Comparison of ENCODE assay signal across 10 mouse cellular contexts in genomic region chr15:81774505-81775171, GRCm38 (mm10). TPM values are rescaled to one million over a fixed set of nuclear protein-coding genes. Genes with fewer than 3 reads are reported as not detected.
A peak's percentile ranks its signal among the peaks of the same experiment; 100 is the strongest.
DNase-seq lines count a peak whose midpoint lies in the region; ATAC-seq and TF ChIP-seq lines count a peak whose summit lies in the region.
"Had no signal": no experiment of that assay in that cellular context is flagged by ENCODE, and none has a peak within 500 bp of the region (broad histone marks: within the 10 kb centered on the region; RNA-seq: fewer than 3 reads in every experiment).

No protein-coding gene starts in this region.

- H3K4me1 ChIP-seq in heart, adult 2 months (ENCODE audit: control insufficient read depth, insufficient read depth, low read length), result peaks cover 1% of the 10 kb centered on the region
- H3K4me1 ChIP-seq in heart, embryonic 11.5 days (ENCODE audit: control insufficient read depth, insufficient read depth, low read length), result no peaks in the 10 kb centered on the region
- 0 out of 2 replicates have a peak, but pooled peaks cover 3% of the 10 kb centered on the region for H3K4me1 ChIP-seq in brown adipose tissue, adult 24 weeks (ENCODE audit: control insufficient read depth, insufficient read depth, insufficient read length, low read length)
- no peaks in the 10 kb centered on the region for H3K4me1 ChIP-seq in hindbrain, embryonic 11.5 days (replicated peaks; ENCODE audit: control insufficient read depth, insufficient read depth, low read length)
- no peaks in the 10 kb centered on the region for H3K4me1 ChIP-seq in forebrain, embryonic 12.5 days
- H3K4me1 ChIP-seq in midbrain, embryonic 16.5 days (ENCODE audit: control insufficient read depth, insufficient read depth, low read length), result no peaks in the 10 kb centered on the region
- H3K4me1 ChIP-seq: lung, embryonic 15.5 days; midbrain, embryonic 13.5 days had no signal

- DNase-seq in heart, adult 2 months, result peak; percentile 56 to 76
- peak; percentile 86 to 92 for DNase-seq in adrenal gland, adult (ENCODE audit: inconsistent age in 2 of 2, low spot score in 1 of 2)
- DNase-seq in heart, postnatal 4 days, result peak; percentile 45
- DNase-seq in hindbrain, embryonic 11.5 days (ENCODE audit: low spot score), result no peak

- intact Hi-C loops in heart, adult 2 months (cut with DNase I), result no loop called here

- H3K4me2 ChIP-seq in heart, embryonic 11.5 days, result no peak overlapping the region
- no peak overlapping the region for H3K4me2 ChIP-seq in hindbrain, embryonic 11.5 days (replicated peaks; ENCODE audit: low read depth, low read length)
- H3K4me2 ChIP-seq in forebrain, embryonic 12.5 days, result no peak overlapping the region
- no peak overlapping the region for H3K4me2 ChIP-seq in midbrain, embryonic 16.5 days (ENCODE audit: low read length)
- H3K4me2 ChIP-seq: lung, embryonic 15.5 days; midbrain, embryonic 13.5 days had no signal

- WGBS in heart, adult 2 months, result 55% methylated on average over 15 of the region's 15 CpGs
- WGBS in heart, embryonic 11.5 days (ENCODE audit: insufficient replicate concordance), result 78% methylated on average over 15 of the region's 15 CpGs
- 89% methylated on average over 15 of the region's 15 CpGs for WGBS in hindbrain, embryonic 11.5 days
- WGBS in forebrain, embryonic 12.5 days, result 93% methylated on average over 15 of the region's 15 CpGs
- 92% methylated on average over 15 of the region's 15 CpGs for WGBS in midbrain, embryonic 16.5 days

- TF ChIP-seq POLR2A in heart, adult 2 months (IDR thresholded peaks at IDR 0.05; ENCODE audit: insufficient read depth, low read depth, low read length), result 0 out of 2 replicates have a peak, but pooled peaks have one; percentile 7

- ATAC-seq in heart, embryonic 11.5 days (replicated peaks; ENCODE audit: insufficient number of reproducible peaks, low FRiP score, low TSS enrichment), result no peak
- no peak for ATAC-seq in hindbrain, embryonic 11.5 days (ENCODE audit: low FRiP score)
- ATAC-seq in forebrain, embryonic 12.5 days (ENCODE audit: low FRiP score), result no peak
- ATAC-seq in midbrain, embryonic 16.5 days, result no peak
- ATAC-seq: midbrain, embryonic 13.5 days had no signal

- TF ChIP-seq CTCF in heart, adult 2 months (IDR thresholded peaks at IDR 0.05), result 0 out of 2 replicates have a peak, but pooled peaks have one; percentile 16

- H3K4me3 ChIP-seq in heart, adult 2 months, result no peak overlapping the region
- H3K4me3 ChIP-seq in heart, embryonic 11.5 days (ENCODE audit: low read depth, low read length), result no peak overlapping the region
- no peak overlapping the region for H3K4me3 ChIP-seq in brown adipose tissue, adult 24 weeks (ENCODE audit: insufficient read depth, low read depth, low read length)
- H3K4me3 ChIP-seq in hindbrain, embryonic 11.5 days (ENCODE audit: low read depth, low read length), result no peak overlapping the region
- H3K4me3 ChIP-seq in forebrain, embryonic 12.5 days (replicated peaks), result no peak overlapping the region
- H3K4me3 ChIP-seq in midbrain, embryonic 16.5 days (ENCODE audit: low read depth, low read length), result no peak overlapping the region
- H3K4me3 ChIP-seq: lung, embryonic 15.5 days; midbrain, embryonic 13.5 days had no signal

- no peaks in the 10 kb centered on the region for H3K36me3 ChIP-seq in heart, adult 2 months (ENCODE audit: control insufficient read depth, insufficient read depth, low read length)
- peaks cover 42% of the 10 kb centered on the region for H3K36me3 ChIP-seq in heart, embryonic 11.5 days (ENCODE audit: control insufficient read depth, insufficient read depth, low read length)
- peaks cover 31% of the 10 kb centered on the region for H3K36me3 ChIP-seq in hindbrain, embryonic 11.5 days (ENCODE audit: control insufficient read depth, insufficient read depth, low read length)
- peaks cover 92% of the 10 kb centered on the region for H3K36me3 ChIP-seq in forebrain, embryonic 12.5 days (replicated peaks)
- peaks cover 69% of the 10 kb centered on the region for H3K36me3 ChIP-seq in midbrain, embryonic 16.5 days (ENCODE audit: control insufficient read depth, insufficient read depth, low read length)

- no peaks in the 10 kb centered on the region for H3K9me3 ChIP-seq in heart, embryonic 11.5 days (replicated peaks; ENCODE audit: control insufficient read depth, low read length)
- no peaks in the 10 kb centered on the region for H3K9me3 ChIP-seq in hindbrain, embryonic 11.5 days (ENCODE audit: control insufficient read depth, low read length)
- H3K9me3 ChIP-seq in forebrain, embryonic 12.5 days, result no peaks in the 10 kb centered on the region
- no peaks in the 10 kb centered on the region for H3K9me3 ChIP-seq in midbrain, embryonic 16.5 days (replicated peaks; ENCODE audit: control insufficient read depth, low read length, poor library complexity, severe bottlenecking)
- H3K9me3 ChIP-seq: lung, embryonic 15.5 days; midbrain, embryonic 13.5 days had no signal

- H3K27ac ChIP-seq in heart, adult 2 months, result peak overlapping the region; percentile 73
- no peak overlapping the region for H3K27ac ChIP-seq in heart, embryonic 11.5 days (ENCODE audit: low read depth, low read length)
- H3K27ac ChIP-seq in brown adipose tissue, adult 24 weeks (replicated peaks; ENCODE audit: low read depth, low read length), result peak overlapping the region; percentile 6
- no peak overlapping the region for H3K27ac ChIP-seq in hindbrain, embryonic 11.5 days (ENCODE audit: low read depth, low read length)
- no peak overlapping the region for H3K27ac ChIP-seq in forebrain, embryonic 12.5 days
- no peak overlapping the region for H3K27ac ChIP-seq in midbrain, embryonic 16.5 days (ENCODE audit: low read length)
- H3K27ac ChIP-seq: lung, embryonic 15.5 days; midbrain, embryonic 13.5 days had no signal

- H3K79me2 ChIP-seq in heart, adult 2 months (replicated peaks; ENCODE audit: control insufficient read depth, insufficient read depth, low read length), result no peaks in the 10 kb centered on the region

- TF ChIP-seq EP300 in heart, adult 2 months (IDR thresholded peaks at IDR 0.05; ENCODE audit: insufficient read depth, low read depth, low read length), result peak; percentile 98

- no peaks in the 10 kb centered on the region for H3K27me3 ChIP-seq in heart, adult 2 months (ENCODE audit: control insufficient read depth, insufficient read depth, low read length)
- no peaks in the 10 kb centered on the region for H3K27me3 ChIP-seq in heart, embryonic 11.5 days (ENCODE audit: control insufficient read depth, insufficient read depth, low read length)
- no peaks in the 10 kb centered on the region for H3K27me3 ChIP-seq in hindbrain, embryonic 11.5 days (ENCODE audit: control insufficient read depth, insufficient read depth, low read length)
- no peaks in the 10 kb centered on the region for H3K27me3 ChIP-seq in forebrain, embryonic 12.5 days
- no peaks in the 10 kb centered on the region for H3K27me3 ChIP-seq in midbrain, embryonic 16.5 days (ENCODE audit: control insufficient read depth, insufficient read depth, low read depth, low read length)
- H3K27me3 ChIP-seq: lung, embryonic 15.5 days; midbrain, embryonic 13.5 days had no signal

- no peak overlapping the region for H3K9ac ChIP-seq in heart, adult 2 months (ENCODE audit: low read depth, low read length)
- no peak overlapping the region for H3K9ac ChIP-seq in heart, embryonic 11.5 days (ENCODE audit: low read depth, low read length)
- no peak overlapping the region for H3K9ac ChIP-seq in hindbrain, embryonic 11.5 days (ENCODE audit: low read depth, low read length)
- no peak overlapping the region for H3K9ac ChIP-seq in forebrain, embryonic 12.5 days
- no peak overlapping the region for H3K9ac ChIP-seq in midbrain, embryonic 16.5 days (ENCODE audit: low read depth, low read length)
- H3K9ac ChIP-seq: lung, embryonic 15.5 days; midbrain, embryonic 13.5 days had no signal

RNA-seq across cellular contexts. Expression of gene Tef, which starts 27.6 kb away (rescaled TPM):
- total RNA-seq in heart, adult 2 months (2021), result 100 to 1,000 TPM in 1 of 2 experiments, 10 to 100 TPM in 1; 46.7 to 127 TPM
- 76.7 and 100 TPM in 2 replicates for polyA plus RNA-seq in heart, adult 2 months (2012; rRNA removed)
- polyA plus RNA-seq in heart, embryonic 11.5 days (2014; fragmentation: Nextera tagmentation; extraction: Ambion mirVana), result 15.0 and 16.3 TPM in 2 replicates
- polyA plus RNA-seq in brown adipose tissue, adult 24 weeks (2012; ENCODE audit: insufficient read depth, insufficient read length, missing spikeins), result 33.0 and 53.3 TPM in 2 replicates
- 10 to 100 TPM; 38.5 to 40.5 TPM for total RNA-seq in heart, postnatal 4 days (2021)
- 12.0 and 12.4 TPM in 2 replicates for polyA plus RNA-seq in hindbrain, embryonic 11.5 days (2014; fragmentation: Nextera tagmentation; extraction: Ambion mirVana)
- polyA plus RNA-seq in forebrain, embryonic 12.5 days (2016; fragmentation: Nextera tagmentation; extraction: Ambion mirVana), result 25.8 and 27.2 TPM in 2 replicates
- 22.7 and 22.8 TPM in 2 replicates for polyA plus RNA-seq in midbrain, embryonic 16.5 days (2015; fragmentation: Nextera tagmentation; extraction: Ambion mirVana)

RNA-seq across cellular contexts. Expression of gene Rangap1, which starts 29.3 kb away (rescaled TPM):
- total RNA-seq in heart, adult 2 months (2021), result 10 to 100 TPM; 25.7 to 27.3 TPM
- polyA plus RNA-seq in heart, adult 2 months (2012; rRNA removed), result 14.1 and 19.1 TPM in 2 replicates
- 96.3 and 105 TPM in 2 replicates for polyA plus RNA-seq in heart, embryonic 11.5 days (2014; fragmentation: Nextera tagmentation; extraction: Ambion mirVana)
- 15.0 and 18.8 TPM in 2 replicates for polyA plus RNA-seq in brown adipose tissue, adult 24 weeks (2012; ENCODE audit: insufficient read depth, insufficient read length, missing spikeins)
- total RNA-seq in heart, postnatal 4 days (2021), result 10 to 100 TPM; 82.7 to 88.8 TPM
- 130 and 145 TPM in 2 replicates for polyA plus RNA-seq in hindbrain, embryonic 11.5 days (2014; fragmentation: Nextera tagmentation; extraction: Ambion mirVana)
- 166 and 174 TPM in 2 replicates for polyA plus RNA-seq in forebrain, embryonic 12.5 days (2016; fragmentation: Nextera tagmentation; extraction: Ambion mirVana)
- polyA plus RNA-seq in midbrain, embryonic 16.5 days (2015; fragmentation: Nextera tagmentation; extraction: Ambion mirVana), result 157 and 161 TPM in 2 replicates

RNA-seq across cellular contexts. Expression of gene Zc3h7b, which starts 29.8 kb away (rescaled TPM):
- total RNA-seq in heart, adult 2 months (2021), result 10 to 100 TPM; 65.5 to 74.9 TPM
- 30.9 and 35.9 TPM in 2 replicates for polyA plus RNA-seq in heart, adult 2 months (2012; rRNA removed)
- 26.9 and 36.8 TPM in 2 replicates for polyA plus RNA-seq in heart, embryonic 11.5 days (2014; fragmentation: Nextera tagmentation; extraction: Ambion mirVana)
- 25.1 and 32.4 TPM in 2 replicates for polyA plus RNA-seq in brown adipose tissue, adult 24 weeks (2012; ENCODE audit: insufficient read depth, insufficient read length, missing spikeins)
- total RNA-seq in heart, postnatal 4 days (2021), result 10 to 100 TPM; 78.6 to 88.9 TPM
- 36.8 and 52.6 TPM in 2 replicates for polyA plus RNA-seq in hindbrain, embryonic 11.5 days (2014; fragmentation: Nextera tagmentation; extraction: Ambion mirVana)
- 45.8 and 51.3 TPM in 2 replicates for polyA plus RNA-seq in forebrain, embryonic 12.5 days (2016; fragmentation: Nextera tagmentation; extraction: Ambion mirVana)
- 53.1 and 54.2 TPM in 2 replicates for polyA plus RNA-seq in midbrain, embryonic 16.5 days (2015; fragmentation: Nextera tagmentation; extraction: Ambion mirVana)

Comparison
In these comparisons a context has a peak if more than half of its experiments do, and no peak if none do; other contexts are left out.
1. H3K27ac ChIP-seq: peak in heart, adult 2 months (single experiment) and brown adipose tissue, adult 24 weeks (single experiment); none in heart, embryonic 11.5 days (single experiment), hindbrain, embryonic 11.5 days (single experiment), forebrain, embryonic 12.5 days (single experiment) and midbrain, embryonic 16.5 days (single experiment).